Comparison of ENCODE assay signal across 8 mouse cellular contexts in genomic region chr19:6942249-6942691, GRCm38 (mm10). TPM values are rescaled to one million over a fixed set of nuclear protein-coding genes. Genes with fewer than 3 reads are reported as not detected.
DNase-seq lines count a peak whose midpoint lies in the region; ATAC-seq and TF ChIP-seq lines count a peak whose summit lies in the region.

TSS of gene Gpr137 (minus strand) at chr19:6942480.

- TF ChIP-seq CTCF in Patski (IDR thresholded peaks at IDR 0.05) = no peak

- H3K4me2 ChIP-seq in hindbrain, embryonic 14.5 days (replicated peaks) = peak within 1 kb of the TSS; percentile 100

- H3K4me3 ChIP-seq in hindbrain, embryonic 14.5 days (replicated peaks; ENCODE audit: low read length) = peak within 1 kb of the TSS; percentile 58

- H3K4me1 ChIP-seq in hindbrain, embryonic 14.5 days (replicated peaks; ENCODE audit: control insufficient read depth, insufficient read depth, low read length) = peaks cover 32% of the 10 kb centered on the region

- CTCF ChIA-PET in Patski (lab: Charles Lee) = interaction anchor here (1.0 to 2.8 kb wide), 4 partner anchors 9 to 19 kb away, joined by 5 to 21 read pairs (median 8); no protein-coding TSS in a partner anchor

- H3K9ac ChIP-seq in hindbrain, embryonic 14.5 days = peak within 1 kb of the TSS; percentile 83

- under 1% methylated on average over 27 of the region's 27 CpGs for WGBS in hindbrain, embryonic 14.5 days

- H3K27ac ChIP-seq in hindbrain, embryonic 14.5 days = peak within 1 kb of the TSS; percentile 90

- H3K27me3 ChIP-seq in Patski = no peaks in the 10 kb centered on the region
- no peaks in the 10 kb centered on the region for H3K27me3 ChIP-seq in hindbrain, embryonic 14.5 days (ENCODE audit: control insufficient read depth, insufficient read depth, low read length)

- ATAC-seq in Patski = peak; percentile 87
- ATAC-seq in hindbrain, embryonic 14.5 days (ENCODE audit: low FRiP score) = peak; percentile 80

- H3K9me3 ChIP-seq in hindbrain, embryonic 14.5 days (ENCODE audit: control insufficient read depth, low read length) = no peaks in the 10 kb centered on the region

- POLR2A ChIA-PET in Patski (lab: Charles Lee) = interaction anchor here (0.6 to 5.0 kb wide), 21 partner anchors 9 to 98 kb away, joined by 3 to 75 read pairs (median 4); partner anchors contain the start of genes Esrra, Fkbp2, Plcb3 and Ppp1r14b

- peak; percentile 68 for DNase-seq in Patski (ENCODE audit: low read depth, low spot score)
- DNase-seq in cerebellum, postnatal 14 days = peak; percentile 89 to 92
- DNase-seq in frontal cortex, postnatal 25 days (ENCODE audit: low spot score in 2 of 2) = peak; percentile 89
- DNase-seq in hindbrain, embryonic 14.5 days (ENCODE audit: low spot score) = peak; percentile 82
- peak; percentile 92 for DNase-seq in left cerebral cortex, adult 11 months (ENCODE audit: low spot score)
- DNase-seq in lung, postnatal 4 days = peak; percentile 96 to 98
- peak; percentile 76 for DNase-seq in retina, postnatal 7 days (ENCODE audit: low read depth, low spot score)
- DNase-seq in urinary bladder, adult 2 months (ENCODE audit: low spot score) = peak; percentile 89

- in situ Hi-C loops in Patski (cut with MboI; ENCODE audit: low pct_unique_long_range_greater_than_20kb) = no loop called here

- H3K36me3 ChIP-seq in hindbrain, embryonic 14.5 days (replicated peaks; ENCODE audit: control insufficient read depth, insufficient read depth) = peaks cover 25% of the 10 kb centered on the region

RNA-seq across cellular contexts. Expression of gene Gpr137, which starts in this region (rescaled TPM):
- 73.0 TPM for polyA plus RNA-seq in Patski (2021)
- 60.2 and 68.8 TPM in 2 replicates for polyA plus RNA-seq in hindbrain, embryonic 14.5 days (2014; fragmentation: Nextera tagmentation; extraction: Ambion mirVana)
- 46.3 and 52.2 TPM in 2 replicates for polyA plus RNA-seq in urinary bladder, adult 2 months (2012; rRNA removed)

Comparison
In these comparisons a context has a peak if more than half of its experiments do, and no peak if none do; other contexts are left out.
1. Peak in every context shown above with its lines: DNase-seq, ATAC-seq, H3K4me3 ChIP-seq and H3K27ac ChIP-seq.